Mouse (Mus musculus): ENCODE data around the gene Lhfpl2.

Lhfpl2 gene

GRCm38 (mm10) chr13:94140446-94140845, 82.8 kb downstream of the Lhfpl2 start:
- DNase-seq (ENCODE audit: low spot score in 2 of 2) = no peak

DNA sequence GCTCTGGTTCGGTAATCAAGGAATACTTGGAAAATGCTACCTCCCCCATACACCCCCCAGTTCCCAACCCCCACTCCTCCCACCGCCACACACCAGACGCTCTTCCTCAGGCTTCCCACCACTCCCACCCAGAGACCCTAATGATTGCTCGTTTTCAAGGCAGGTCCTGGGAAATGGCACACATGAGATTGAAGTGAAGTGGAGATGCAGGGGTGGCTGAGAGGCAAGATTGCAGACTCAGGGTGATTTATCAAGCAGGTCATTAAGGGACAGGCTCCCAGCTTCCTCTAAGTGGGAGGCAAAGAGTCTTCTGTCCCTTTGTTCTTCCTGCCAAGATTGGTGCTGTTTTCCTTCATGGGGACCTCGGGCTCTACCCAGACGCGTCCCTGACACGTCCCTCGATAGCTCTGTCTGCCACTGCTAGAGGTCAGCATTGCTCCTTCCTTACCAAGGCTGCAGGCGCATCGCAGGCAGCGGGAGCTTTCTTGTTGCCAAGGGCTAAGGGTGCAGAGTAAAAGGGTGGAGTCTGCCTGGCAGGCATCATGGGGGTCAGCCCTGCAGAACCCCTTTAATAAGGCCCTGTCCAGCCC, 85.6 kb downstream of the Lhfpl2 start:
- DNase-seq (ENCODE audit: low spot score in 2 of 2) = no peak

- no peak for DNase-seq (ENCODE audit: low spot score in 2 of 2)
Observed at GRCm38 (mm10) chr13:94144451-94144850, 86.9 kb downstream of the Lhfpl2 start.

DNA sequence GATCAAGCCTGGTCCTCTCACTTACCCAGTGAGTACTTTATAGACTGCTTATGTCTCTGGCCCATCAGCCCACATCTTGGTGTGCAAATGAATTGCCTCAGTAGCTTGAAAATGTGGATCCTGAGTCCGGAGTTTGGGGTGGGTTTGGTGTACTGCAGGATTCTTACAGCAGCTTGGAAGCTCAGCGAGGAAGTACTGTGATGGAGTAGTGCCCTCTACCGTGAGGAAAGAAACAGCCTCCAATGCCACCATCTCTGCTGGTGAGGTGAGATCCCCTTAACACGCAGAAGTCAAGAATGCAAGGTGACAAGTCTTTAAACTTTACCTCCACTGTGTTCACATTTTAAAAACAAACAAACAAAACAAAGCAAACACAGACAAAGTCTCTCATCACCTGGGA, 89.7 kb downstream of the Lhfpl2 start:
- no peak for DNase-seq (ENCODE audit: low spot score in 2 of 2)

- no peak for DNase-seq (ENCODE audit: low spot score in 2 of 2)
Observed at GRCm38 (mm10) chr13:94149006-94149405, 91.4 kb downstream of the Lhfpl2 start.

DNA sequence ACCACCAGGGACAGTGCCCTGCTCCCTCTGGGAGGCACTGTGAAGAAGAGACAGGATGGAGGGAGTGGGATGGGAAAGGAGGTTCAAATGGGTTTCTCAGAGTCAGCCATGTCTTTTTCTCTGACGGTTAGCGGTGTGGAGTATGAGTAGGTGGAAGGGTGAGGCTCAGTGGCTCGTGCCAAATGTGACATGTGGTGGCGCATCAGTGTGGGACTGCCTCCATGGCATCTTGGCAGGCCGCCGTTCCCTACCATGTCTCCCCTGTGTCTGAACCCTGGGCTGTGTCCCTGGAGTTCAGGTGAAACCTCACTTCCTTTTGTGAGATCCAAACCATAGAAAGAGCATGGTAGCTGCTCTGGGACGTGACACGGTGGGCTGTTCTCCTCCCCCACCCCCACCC, 92.2 kb downstream of the Lhfpl2 start:
- no peak for DNase-seq (ENCODE audit: low spot score in 2 of 2)

DNA sequence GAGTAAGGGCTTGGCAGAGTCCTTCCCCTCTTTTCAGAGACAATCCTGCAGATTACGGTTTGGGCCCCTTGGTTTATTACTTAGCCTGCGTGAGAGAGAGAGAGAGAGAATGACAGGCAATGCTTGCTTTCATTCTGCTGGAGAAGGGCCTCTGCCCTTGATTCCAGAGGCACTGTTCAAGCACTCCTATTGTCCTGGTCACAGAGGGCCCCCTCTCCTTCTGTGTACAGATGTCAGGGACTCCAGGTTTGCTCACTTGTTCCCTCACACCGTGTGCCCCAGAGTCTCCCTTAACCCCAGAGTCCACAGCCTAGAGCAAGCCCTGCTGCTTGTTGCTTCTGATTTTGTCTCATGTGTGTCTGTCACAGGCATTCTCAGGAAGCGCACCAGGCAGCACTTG, 93.7 kb downstream of the Lhfpl2 start:
- no peak for DNase-seq (ENCODE audit: low spot score in 2 of 2)

DNA sequence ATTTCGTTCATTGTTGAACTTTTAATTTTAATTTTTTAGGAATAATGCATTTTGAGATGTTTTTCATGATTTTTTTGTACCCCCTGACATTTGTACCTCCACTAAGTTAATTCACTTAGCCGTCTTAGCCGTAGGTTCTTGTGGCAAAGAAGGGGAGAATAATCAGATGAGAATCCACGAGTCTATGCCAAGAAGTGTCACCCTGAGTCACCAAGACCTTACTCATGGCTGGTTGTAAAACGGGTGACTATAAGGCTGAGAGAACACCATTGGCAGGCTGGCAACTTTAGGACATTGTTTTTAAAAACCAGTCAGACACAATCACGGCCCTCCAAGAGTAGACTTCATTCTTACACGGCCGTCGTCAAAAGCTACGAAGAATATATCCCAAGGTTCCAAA, 95.2 kb downstream of the Lhfpl2 start:
- DNase-seq (ENCODE audit: low spot score in 2 of 2) = no peak

DNA sequence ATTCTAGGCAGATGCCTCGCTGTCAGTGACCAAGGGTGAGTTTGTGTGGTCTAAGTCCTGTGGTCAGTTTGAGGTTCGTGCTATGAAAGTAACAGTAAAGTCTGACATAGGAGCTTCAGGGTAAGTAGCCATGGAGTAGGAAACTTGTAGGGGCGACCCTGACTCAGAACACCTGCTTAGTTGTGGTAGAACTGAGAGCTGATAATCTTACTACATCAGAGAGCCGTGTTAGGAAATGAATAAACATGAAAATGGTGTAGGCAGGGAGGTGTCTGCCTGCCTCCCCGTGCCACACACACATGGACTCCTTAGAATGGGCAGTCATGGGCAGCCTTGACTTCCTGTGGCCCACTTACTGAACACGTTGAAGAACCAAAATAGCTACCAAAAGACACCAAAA, 96.1 kb downstream of the Lhfpl2 start:
- DNase-seq (ENCODE audit: low spot score in 2 of 2) = no peak

DNA sequence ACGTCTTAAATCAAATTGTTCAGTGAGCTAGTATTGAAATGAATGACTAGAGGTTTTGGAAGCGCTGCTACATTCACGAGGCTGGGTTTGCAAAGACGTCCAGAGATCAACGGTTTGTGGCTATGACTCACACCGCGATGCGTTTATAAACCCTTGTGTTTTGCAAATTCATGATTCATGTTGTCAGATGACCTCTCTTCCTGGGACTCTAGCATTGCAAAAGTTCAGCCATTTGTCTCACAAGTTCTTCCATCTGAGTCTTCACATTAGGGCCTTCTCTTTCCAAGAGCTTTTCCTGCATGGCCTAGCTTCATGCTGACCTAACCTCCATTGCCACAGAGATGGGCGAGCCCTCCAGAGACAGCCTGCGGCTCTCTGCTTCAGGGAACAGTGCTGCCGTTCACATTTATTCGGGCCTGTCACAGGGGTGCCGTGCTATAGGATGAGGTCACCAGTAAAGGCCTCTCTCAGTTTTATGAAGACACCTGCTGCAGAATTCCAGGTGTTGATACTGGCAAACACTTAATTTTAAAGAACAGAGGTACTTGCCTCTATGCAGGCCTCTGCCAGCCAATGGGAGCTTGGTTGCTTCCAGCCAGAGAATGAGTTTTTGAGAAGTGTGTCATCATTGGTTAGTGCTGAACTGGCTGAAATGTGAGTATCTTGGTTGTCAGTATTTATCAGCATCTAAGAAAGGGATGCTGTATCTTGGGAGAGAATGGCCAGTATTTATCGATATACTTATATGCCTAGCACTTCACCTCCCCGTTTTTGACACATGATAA, 97.1 kb downstream of the Lhfpl2 start:
- DNase-seq (ENCODE audit: low spot score in 2 of 2) = no peak

- DNase-seq (ENCODE audit: low spot score in 2 of 2) = no peak
Observed at GRCm38 (mm10) chr13:94155657-94156429, 98.2 kb downstream of the Lhfpl2 start.

GRCm38 (mm10) chr13:94158864-94159477, 101.4 kb downstream of the Lhfpl2 start:
- no peak for DNase-seq (ENCODE audit: low spot score in 2 of 2)

DNA sequence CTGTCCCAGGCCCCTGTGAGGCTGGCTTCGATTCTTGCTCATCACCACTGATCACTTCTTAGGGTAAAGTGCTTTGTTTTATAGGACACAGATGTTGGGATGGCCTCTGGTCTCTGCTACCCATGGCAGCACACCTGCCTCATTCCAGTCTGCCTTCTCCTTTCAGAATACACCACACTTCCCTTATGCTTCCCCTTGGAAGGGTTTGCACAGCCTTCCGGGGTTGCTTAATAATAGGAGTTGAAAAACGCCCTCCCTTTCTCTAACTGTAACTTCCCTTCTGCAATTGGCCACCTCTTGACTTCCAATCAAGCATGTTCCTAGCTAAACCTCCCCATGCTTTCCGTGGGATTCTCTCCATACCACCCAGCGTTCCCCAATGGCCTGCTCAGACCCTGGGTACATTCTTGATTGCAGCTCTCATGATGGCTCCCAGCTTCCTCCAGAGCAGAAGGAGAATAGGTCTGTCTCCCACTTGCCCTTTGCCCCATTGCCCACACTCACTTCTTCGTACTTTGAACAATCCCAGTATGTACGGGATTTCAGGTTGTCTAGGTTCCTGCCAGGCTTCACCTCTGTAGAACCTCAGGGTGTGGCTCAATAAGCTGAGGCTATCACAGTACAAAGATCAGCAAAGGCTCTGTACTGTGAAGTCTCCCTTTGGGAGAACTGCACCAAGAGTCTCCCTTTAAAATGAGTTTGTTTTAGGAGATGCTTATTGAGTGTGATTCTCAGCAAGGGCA, 102.1 kb downstream of the Lhfpl2 start:
- no peak for DNase-seq (ENCODE audit: low spot score in 2 of 2)

- DNase-seq (ENCODE audit: low spot score in 2 of 2) = no peak
Observed at GRCm38 (mm10) chr13:94164501-94164900, 106.9 kb downstream of the Lhfpl2 start.

DNA sequence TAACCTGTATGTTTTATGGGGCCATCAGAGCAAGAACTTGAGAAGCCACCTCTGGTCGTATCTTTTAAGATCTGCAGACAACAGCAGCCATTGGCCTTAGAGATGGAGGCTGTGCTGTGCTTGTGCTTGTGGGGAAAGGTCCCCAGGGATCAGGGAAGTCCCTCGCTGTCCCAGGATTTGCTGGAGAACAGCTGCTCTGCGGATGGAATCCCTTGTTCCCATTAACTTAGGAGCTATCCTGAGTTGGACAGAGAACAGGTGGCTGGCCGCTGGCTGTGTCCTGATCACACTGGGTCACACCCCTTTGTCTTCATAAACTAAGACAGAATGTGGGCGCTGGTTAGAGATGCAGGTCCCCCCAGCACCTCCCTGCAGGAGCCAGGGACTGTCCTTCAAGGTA, 110.7 kb downstream of the Lhfpl2 start:
- no peak for DNase-seq (ENCODE audit: low spot score in 2 of 2)

GRCm38 (mm10) chr13:94169325-94169916, 111.8 kb downstream of the Lhfpl2 start:
- DNase-seq (ENCODE audit: low spot score in 2 of 2) = no peak

GRCm38 (mm10) chr13:94171612-94172011, 114.0 kb downstream of the Lhfpl2 start:
- no peak for DNase-seq (ENCODE audit: low spot score in 2 of 2)

- no peak for DNase-seq (ENCODE audit: low spot score in 2 of 2)
Observed at GRCm38 (mm10) chr13:94172533-94173310, 115.1 kb downstream of the Lhfpl2 start.

DNA sequence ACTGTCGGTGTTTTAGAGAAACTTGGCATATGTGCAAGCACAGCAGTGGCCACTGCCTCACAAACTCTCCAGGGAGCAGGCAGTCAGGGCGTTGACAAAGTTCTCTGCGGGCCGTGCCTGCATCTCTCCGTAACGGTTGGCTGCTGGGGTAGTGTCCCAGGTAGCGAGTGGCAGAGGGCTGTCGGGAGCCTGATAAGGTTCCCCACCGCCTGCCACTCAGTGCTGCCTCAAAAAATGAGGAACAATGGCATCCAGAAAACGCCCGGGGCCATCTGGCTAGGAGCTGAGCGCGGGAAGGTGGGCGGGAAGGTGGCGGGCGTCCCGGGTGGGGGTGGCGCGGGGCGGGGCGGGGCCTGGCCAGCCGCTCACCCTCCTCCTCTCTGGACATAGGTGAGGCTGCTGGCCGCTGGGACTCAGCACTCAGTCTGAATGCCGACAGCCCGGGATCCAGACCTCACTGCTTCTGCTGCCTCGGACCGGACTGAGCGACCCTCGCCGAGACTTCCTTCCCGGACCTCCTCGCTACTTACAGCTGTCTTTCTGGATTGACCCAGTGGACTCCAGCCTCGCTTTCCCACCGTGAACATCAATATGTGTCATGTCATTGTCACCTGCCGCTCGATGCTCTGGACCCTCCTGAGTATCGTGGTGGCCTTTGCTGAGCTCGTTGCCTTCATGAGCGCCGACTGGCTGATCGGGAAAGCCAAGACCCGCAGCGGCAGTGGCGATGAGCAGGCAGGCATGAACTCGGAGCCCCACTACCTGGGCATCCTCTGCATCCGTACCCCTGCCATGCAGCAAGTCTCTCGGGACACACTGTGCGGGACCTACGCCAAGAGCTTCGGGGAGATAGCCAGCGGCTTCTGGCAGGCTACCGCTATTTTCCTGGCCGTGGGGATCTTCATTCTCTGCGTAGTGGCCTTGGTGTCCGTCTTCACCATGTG, 116.3 kb downstream of the Lhfpl2 start:
- peak; percentile 45 to 57 for DNase-seq (ENCODE audit: low spot score in 2 of 2)

All from spleen, postnatal 10 days (tissue).